Mouse (Mus musculus): ENCODE measurements around the gene Arhgap44.
A peak's percentile ranks its signal among the peaks of the same experiment; 100 is the strongest.

DNA sequence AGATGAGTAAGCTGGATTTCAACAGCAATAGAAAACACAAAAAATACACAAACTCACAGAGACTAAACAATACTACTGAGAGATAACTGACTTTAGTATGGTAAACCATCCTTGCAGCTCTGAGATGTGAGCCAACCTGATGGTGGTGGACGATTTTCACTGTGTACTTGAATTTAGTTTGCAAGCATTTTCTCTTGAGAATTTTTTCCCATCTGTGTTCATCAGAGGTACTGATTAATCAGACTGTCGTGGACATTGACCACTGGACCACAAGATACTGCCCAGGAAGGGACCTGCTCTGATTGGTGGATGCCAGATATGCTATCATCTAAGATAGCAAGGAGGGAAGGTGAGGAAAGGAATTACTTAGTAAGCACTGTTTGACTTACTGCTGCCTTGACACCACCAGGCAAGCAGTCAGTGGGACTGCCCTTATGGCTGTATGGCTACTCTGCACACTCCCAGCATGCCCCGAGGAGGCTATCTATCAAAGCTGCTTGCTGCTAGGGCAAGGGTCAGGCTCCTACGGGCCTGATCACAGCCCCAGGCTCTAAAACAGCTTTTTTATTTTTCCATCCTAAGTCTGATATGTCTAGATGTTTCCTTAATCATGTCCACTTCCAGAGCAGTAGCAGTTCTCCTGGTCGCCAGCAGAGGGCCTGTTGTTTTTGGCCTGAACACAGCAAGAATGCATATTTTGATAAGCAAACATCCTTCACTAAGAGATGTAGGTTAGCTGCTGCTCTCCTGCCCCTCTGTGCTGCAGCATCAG lies 74.1 kb downstream of the Arhgap44 start:
- peak; percentile 76 for TF ChIP-seq CTCF (IDR thresholded peaks at IDR 0.05; ENCODE audit: low read depth, low read length)
- no peak for TF ChIP-seq GATA1 (IDR thresholded peaks at IDR 0.05; ENCODE audit: borderline replicate concordance, low read length)
- no peak for TF ChIP-seq GATA2 (IDR thresholded peaks at IDR 0.05; ENCODE audit: borderline replicate concordance, low read depth, low read length)
- no peak for TF ChIP-seq TAL1 (conservative IDR thresholded peaks at IDR 0.05; ENCODE audit: low read depth, low read length)

Measured in G1E (cell line).